Mouse (Mus musculus): ENCODE measurements around the gene Fbxl16. TPM values are rescaled to one million over a fixed set of nuclear protein-coding genes. Genes with fewer than 3 reads are reported as not detected.
A peak's percentile ranks its signal among the peaks of the same experiment; 100 is the strongest.

Fbxl16 gene
- polyA plus RNA-seq, 1 experiment from 2014 or later = 2.8 TPM

DNA sequence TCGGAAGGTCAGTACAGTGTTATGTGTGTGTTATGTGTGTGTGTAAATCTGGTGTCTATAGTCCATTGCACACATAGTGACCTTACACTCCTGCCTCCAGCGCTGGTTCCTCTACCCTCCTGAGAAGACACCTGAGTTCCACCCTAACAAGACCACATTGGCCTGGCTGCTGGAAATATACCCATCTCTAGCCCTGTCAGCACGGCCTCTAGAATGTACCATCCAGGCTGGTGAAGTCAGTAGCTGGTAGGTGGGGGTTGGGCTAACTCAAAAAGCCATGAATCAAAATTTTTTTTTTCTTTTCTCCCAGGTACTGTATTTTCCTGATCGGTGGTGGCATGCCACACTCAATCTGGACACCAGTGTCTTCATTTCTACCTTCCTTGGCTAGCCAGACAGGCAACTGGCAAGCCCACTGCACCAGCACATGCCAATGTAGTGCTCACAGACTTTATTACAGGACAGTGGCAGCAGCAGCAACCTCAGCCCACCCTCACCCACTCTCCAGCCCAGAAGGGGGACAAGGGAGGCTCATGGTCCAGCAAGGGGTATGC lies 21.4 kb downstream of the Fbxl16 start:
- peak overlapping the region; percentile 74; the same call in 1 of the 2 replicates for H3K4me3 ChIP-seq (replicated peaks; ENCODE audit: low read length)
- no peaks in the 10 kb centered on the region for H3K9me3 ChIP-seq (replicated peaks; ENCODE audit: control insufficient read depth, low read length)
- peak overlapping the region; percentile 91 for H3K4me2 ChIP-seq (ENCODE audit: low read depth, low read length)
- peaks cover 30% of the 10 kb centered on the region for H3K36me3 ChIP-seq (ENCODE audit: control insufficient read depth, insufficient read depth, low read length)
- 79% methylated on average over 4 of the region's 4 CpGs for WGBS
- H3K9ac ChIP-seq (ENCODE audit: low read length) = peak overlapping the region; percentile 87
- no peak for ATAC-seq (ENCODE audit: insufficient read depth, low FRiP score)
- H3K27me3 ChIP-seq (ENCODE audit: control insufficient read depth, insufficient read depth, low read length) = no peaks in the 10 kb centered on the region
- peaks cover 45% of the 10 kb centered on the region for H3K4me1 ChIP-seq (ENCODE audit: control insufficient read depth, insufficient read depth, low read length)
- H3K27ac ChIP-seq (ENCODE audit: low read length) = peak overlapping the region; percentile 93

GRCm38 (mm10) chr17:25830806-25831431 lies 22.0 kb downstream of the Fbxl16 start:
- Histone ChIP-seq H3K36me3 (ENCODE audit: control insufficient read depth, insufficient read depth, low read length) (peaks cover 29% of the 10 kb centered on the region), H3K4me2 (ENCODE audit: low read depth, low read length) (peak overlapping the region; percentile 88; the same call in 1 of the 2 replicates), H3K4me1 (ENCODE audit: control insufficient read depth, insufficient read depth, low read length) (peaks cover 49% of the 10 kb centered on the region), H3K9ac (ENCODE audit: low read length) (0 out of 2 replicates have a peak overlapping the region, but pooled peaks have one; percentile 10), H3K9me3 (replicated peaks; ENCODE audit: control insufficient read depth, low read length) (no peaks in the 10 kb centered on the region), H3K27ac (ENCODE audit: low read length) (no peak overlapping the region), H3K4me3 (replicated peaks; ENCODE audit: low read length) (no peak overlapping the region), H3K27me3 (ENCODE audit: control insufficient read depth, insufficient read depth, low read length) (no peaks in the 10 kb centered on the region)
- no peak for ATAC-seq (ENCODE audit: insufficient read depth, low FRiP score)
- 81% methylated on average over 14 of the region's 14 CpGs for WGBS

- no peak for ATAC-seq (ENCODE audit: insufficient read depth, low FRiP score)
- peak overlapping the region; percentile 92 for H3K9ac ChIP-seq (ENCODE audit: low read length)
- peaks cover 28% of the 10 kb centered on the region for H3K36me3 ChIP-seq (ENCODE audit: control insufficient read depth, insufficient read depth, low read length)
- H3K4me3 ChIP-seq (replicated peaks; ENCODE audit: low read length) = peak overlapping the region; percentile 90
- H3K27ac ChIP-seq (ENCODE audit: low read length) = peak overlapping the region; percentile 95
- peak overlapping the region; percentile 88 for H3K4me2 ChIP-seq (ENCODE audit: low read depth, low read length)
- peaks cover 57% of the 10 kb centered on the region for H3K4me1 ChIP-seq (ENCODE audit: control insufficient read depth, insufficient read depth, low read length)
- 48% methylated on average over 21 of the region's 21 CpGs for WGBS
- no peaks in the 10 kb centered on the region for H3K9me3 ChIP-seq (replicated peaks; ENCODE audit: control insufficient read depth, low read length)
- H3K27me3 ChIP-seq (ENCODE audit: control insufficient read depth, insufficient read depth, low read length) = no peaks in the 10 kb centered on the region
Observed at GRCm38 (mm10) chr17:25831451-25832281, 22.8 kb downstream of the Fbxl16 start.

- peak overlapping the region; percentile 90 for H3K4me3 ChIP-seq (replicated peaks; ENCODE audit: low read length)
- H3K4me2 ChIP-seq (ENCODE audit: low read depth, low read length) = peak overlapping the region; percentile 88
- peak overlapping the region; percentile 92 for H3K9ac ChIP-seq (ENCODE audit: low read length)
- H3K27me3 ChIP-seq (ENCODE audit: control insufficient read depth, insufficient read depth, low read length) = no peaks in the 10 kb centered on the region
- H3K4me1 ChIP-seq (ENCODE audit: control insufficient read depth, insufficient read depth, low read length) = peaks cover 63% of the 10 kb centered on the region
- ATAC-seq (ENCODE audit: insufficient read depth, low FRiP score) = peak; percentile 93
- WGBS = under 1% methylated on average over 77 of the region's 77 CpGs
- peak overlapping the region; percentile 99 for H3K27ac ChIP-seq (ENCODE audit: low read length)
- H3K9me3 ChIP-seq (replicated peaks; ENCODE audit: control insufficient read depth, low read length) = no peaks in the 10 kb centered on the region
- peaks cover 22% of the 10 kb centered on the region for H3K36me3 ChIP-seq (ENCODE audit: control insufficient read depth, insufficient read depth, low read length)
Observed at GRCm38 (mm10) chr17:25832436-25833290, 23.8 kb downstream of the Fbxl16 start.

DNA sequence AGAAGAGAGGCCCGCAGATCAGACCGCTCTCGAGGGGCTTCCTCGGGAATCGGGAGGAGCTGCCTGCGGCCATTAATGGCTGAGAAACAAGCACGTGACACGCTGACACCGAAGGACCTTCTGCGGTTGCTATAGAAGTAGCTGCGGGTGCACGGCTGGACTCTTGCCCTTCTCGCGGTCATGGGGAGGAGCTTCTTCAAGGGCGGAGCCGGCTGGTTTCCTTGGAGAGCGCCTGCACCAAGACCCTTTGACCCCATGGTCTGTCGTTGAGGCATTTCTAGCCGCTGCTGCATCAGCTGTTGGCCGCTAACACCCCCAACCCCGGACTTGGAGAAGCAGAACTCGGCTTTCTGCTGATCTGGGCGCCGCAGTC lies 24.4 kb downstream of the Fbxl16 start, which contains the start of gene Stub1:
Stub1 (minus strand) TSS at position 114 of the 373 bp plus-strand sequence.
- WGBS = under 1% methylated on average over 24 of the region's 24 CpGs
- Histone ChIP-seq H3K4me1 (ENCODE audit: control insufficient read depth, insufficient read depth, low read length) (peaks cover 62% of the 10 kb centered on the region), H3K36me3 (ENCODE audit: control insufficient read depth, insufficient read depth, low read length) (peaks cover 20% of the 10 kb centered on the region), H3K4me3 (replicated peaks; ENCODE audit: low read length) (peak within 1 kb of the TSS; percentile 90), H3K27me3 (ENCODE audit: control insufficient read depth, insufficient read depth, low read length) (no peaks in the 10 kb centered on the region), H3K9ac (ENCODE audit: low read length) (peak within 1 kb of the TSS; percentile 92), H3K9me3 (replicated peaks; ENCODE audit: control insufficient read depth, low read length) (no peaks in the 10 kb centered on the region), H3K4me2 (ENCODE audit: low read depth, low read length) (peak within 1 kb of the TSS; percentile 88), H3K27ac (ENCODE audit: low read length) (peak within 1 kb of the TSS; percentile 99)
- peak; percentile 77 for ATAC-seq (ENCODE audit: insufficient read depth, low FRiP score)

GRCm38 (mm10) chr17:25833961-25834594 lies 25.2 kb downstream of the Fbxl16 start:
- peak overlapping the region; percentile 90 for H3K4me3 ChIP-seq (replicated peaks; ENCODE audit: low read length)
- peaks cover 24% of the 10 kb centered on the region for H3K36me3 ChIP-seq (ENCODE audit: control insufficient read depth, insufficient read depth, low read length)
- H3K9me3 ChIP-seq (replicated peaks; ENCODE audit: control insufficient read depth, low read length) = no peaks in the 10 kb centered on the region
- no peak for ATAC-seq (ENCODE audit: insufficient read depth, low FRiP score)
- H3K4me2 ChIP-seq (ENCODE audit: low read depth, low read length) = peak overlapping the region; percentile 81
- H3K9ac ChIP-seq (ENCODE audit: low read length) = peak overlapping the region; percentile 90
- peak overlapping the region; percentile 99 for H3K27ac ChIP-seq (ENCODE audit: low read length)
- WGBS = 11% methylated on average over 6 of the region's 6 CpGs
- peaks cover 59% of the 10 kb centered on the region for H3K4me1 ChIP-seq (ENCODE audit: control insufficient read depth, insufficient read depth, low read length)
- no peaks in the 10 kb centered on the region for H3K27me3 ChIP-seq (ENCODE audit: control insufficient read depth, insufficient read depth, low read length)

- H3K4me3 ChIP-seq (replicated peaks; ENCODE audit: low read length) = peak overlapping the region; percentile 90
- H3K4me2 ChIP-seq (ENCODE audit: low read depth, low read length) = peak overlapping the region; percentile 81
- no peaks in the 10 kb centered on the region for H3K27me3 ChIP-seq (ENCODE audit: control insufficient read depth, insufficient read depth, low read length)
- 75% methylated on average over 12 of the region's 12 CpGs for WGBS
- H3K4me1 ChIP-seq (ENCODE audit: control insufficient read depth, insufficient read depth, low read length) = peaks cover 58% of the 10 kb centered on the region
- H3K36me3 ChIP-seq (ENCODE audit: control insufficient read depth, insufficient read depth, low read length) = peaks cover 29% of the 10 kb centered on the region
- peak overlapping the region; percentile 99 for H3K27ac ChIP-seq (ENCODE audit: low read length)
- H3K9me3 ChIP-seq (replicated peaks; ENCODE audit: control insufficient read depth, low read length) = no peaks in the 10 kb centered on the region
- H3K9ac ChIP-seq (ENCODE audit: low read length) = peak overlapping the region; percentile 90
- no peak for ATAC-seq (ENCODE audit: insufficient read depth, low FRiP score)
Observed at GRCm38 (mm10) chr17:25834595-25835222, 25.8 kb downstream of the Fbxl16 start.

DNA sequence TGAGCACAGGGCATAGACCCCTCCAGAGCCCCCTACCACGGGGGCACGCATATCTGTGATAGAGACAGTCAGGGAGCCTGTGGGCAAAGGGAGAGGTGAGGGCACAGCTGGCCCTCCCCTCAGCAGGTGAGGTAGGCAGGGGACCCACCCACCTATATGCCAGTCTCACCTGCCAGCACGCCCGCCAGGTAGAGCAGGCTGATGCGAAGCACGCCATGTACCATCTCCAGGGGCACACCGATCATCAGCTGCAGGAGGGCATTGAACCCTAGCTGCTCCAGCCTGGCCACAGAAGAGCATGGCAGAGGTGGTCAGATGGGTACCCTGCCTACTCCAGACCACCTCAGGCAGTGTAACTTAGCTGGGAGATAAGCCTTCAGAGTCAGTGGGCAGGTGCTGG lies 26.4 kb downstream of the Fbxl16 start:
- H3K4me3 ChIP-seq (replicated peaks; ENCODE audit: low read length) = no peak overlapping the region
- H3K4me1 ChIP-seq (ENCODE audit: control insufficient read depth, insufficient read depth, low read length) = peaks cover 52% of the 10 kb centered on the region
- no peak overlapping the region for H3K27ac ChIP-seq (ENCODE audit: low read length)
- no peaks in the 10 kb centered on the region for H3K27me3 ChIP-seq (ENCODE audit: control insufficient read depth, insufficient read depth, low read length)
- ATAC-seq (ENCODE audit: insufficient read depth, low FRiP score) = no peak
- H3K9me3 ChIP-seq (replicated peaks; ENCODE audit: control insufficient read depth, low read length) = no peaks in the 10 kb centered on the region
- H3K4me2 ChIP-seq (ENCODE audit: low read depth, low read length) = peak overlapping the region; percentile 81; the same call in 1 of the 2 replicates
- 86% methylated on average over 7 of the region's 7 CpGs for WGBS
- H3K36me3 ChIP-seq (ENCODE audit: control insufficient read depth, insufficient read depth, low read length) = peaks cover 32% of the 10 kb centered on the region
- no peak overlapping the region for H3K9ac ChIP-seq (ENCODE audit: low read length)

Measured in stomach, embryonic 16.5 days (tissue).